17 mouse cellular contexts compared by ENCODE assay signal in the genomic region with DNA sequence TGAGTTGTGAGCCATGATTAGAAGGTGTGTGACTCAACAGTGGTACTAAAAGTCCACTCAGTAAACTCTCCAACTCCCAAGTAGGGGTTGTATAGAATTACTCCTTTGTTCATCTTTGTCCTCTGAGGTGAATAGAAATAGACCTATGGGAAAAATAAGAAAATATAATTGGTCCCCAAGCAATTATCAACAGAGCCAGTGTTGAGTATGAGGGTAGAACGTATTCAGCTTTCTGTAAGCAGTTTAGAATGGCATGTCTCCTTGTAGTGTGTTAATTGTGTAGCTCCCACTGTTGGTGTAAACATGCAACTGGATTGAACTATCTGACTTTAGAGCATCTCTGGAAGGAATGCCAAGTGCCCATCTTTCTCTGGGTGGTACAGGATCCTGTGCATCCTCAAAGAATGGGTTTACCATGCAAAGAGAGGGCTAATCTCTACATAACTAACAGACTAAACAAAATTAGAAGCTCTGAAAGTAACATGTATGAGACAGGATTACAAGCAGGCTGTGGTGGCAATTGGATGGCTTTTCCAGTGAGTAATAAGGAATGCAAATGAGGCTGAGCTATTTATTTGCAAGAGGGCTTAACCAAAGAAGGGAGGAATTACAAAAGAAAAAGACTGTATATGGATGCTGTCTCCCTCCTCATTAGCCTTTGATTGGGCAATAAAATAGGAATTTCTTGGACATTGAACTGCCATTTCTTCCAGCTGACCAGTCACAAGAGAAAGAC.
"Had no signal": no experiment of that assay in that cellular context is flagged by ENCODE, and none has a peak within 500 bp of the region (broad histone marks: within the 10 kb centered on the region; RNA-seq: fewer than 3 reads in every experiment).

No protein-coding gene starts in this region.

- H3K9me3 ChIP-seq: kidney, embryonic 15.5 days; limb, embryonic 10.5 days; limb, embryonic 13.5 days; liver, embryonic 12.5 days; liver, embryonic 15.5 days; neural tube, embryonic 13.5 days had no signal

- H3K4me1 ChIP-seq: kidney, embryonic 15.5 days; limb, embryonic 10.5 days; liver, embryonic 12.5 days; liver, embryonic 15.5 days; neural tube, embryonic 13.5 days had no signal

- ATAC-seq: liver, embryonic 12.5 days; midbrain, embryonic 16.5 days had no signal

- H3K4me2 ChIP-seq: kidney, embryonic 15.5 days; limb, embryonic 13.5 days; liver, embryonic 12.5 days; liver, embryonic 15.5 days; midbrain, embryonic 11.5 days; neural tube, embryonic 13.5 days had no signal

- DNase-seq: kidney, postnatal 10 days; kidney, postnatal 36 days; liver; lung, adult 2 months; lung, postnatal 14 days; lung, postnatal 4 days; thymus, adult 18-20 months; thymus, postnatal 36 days had no signal

- H3K27ac ChIP-seq: kidney, embryonic 15.5 days; limb, embryonic 10.5 days; limb, embryonic 13.5 days; liver, embryonic 12.5 days; liver, embryonic 15.5 days; neural tube, embryonic 13.5 days had no signal

- H3K27me3 ChIP-seq: kidney, embryonic 15.5 days; liver, embryonic 12.5 days; liver, embryonic 15.5 days; neural tube, embryonic 13.5 days had no signal

- H3K36me3 ChIP-seq: kidney, embryonic 15.5 days; limb, embryonic 10.5 days; limb, embryonic 13.5 days; liver, embryonic 12.5 days; liver, embryonic 15.5 days; neural tube, embryonic 13.5 days had no signal

- H3K4me3 ChIP-seq: kidney, embryonic 15.5 days; limb, embryonic 10.5 days; limb, embryonic 13.5 days; liver, embryonic 12.5 days; liver, embryonic 15.5 days; myocyte; neural tube, embryonic 13.5 days had no signal

- H3K9ac ChIP-seq: kidney, embryonic 15.5 days; limb, embryonic 13.5 days; liver, embryonic 12.5 days; liver, embryonic 15.5 days; neural tube, embryonic 13.5 days had no signal
